Mouse (Mus musculus): ENCODE measurements at regions not wholly inside any gene's neighbourhood (a gene's known extent, or its start where the extent isn't known, plus 50 kb on each side); places are given as distances from the start of the nearest gene placed in this dataset.
"Not testable (repeated sequence)": the region's sequence is repeated elsewhere in the genome, so short reads cannot be mapped to it uniquely, and the experiment has no call there.

- DNase-seq: no peak
Observed at GRCm38 (mm10) chr1:16904690-16905089, 811.6 kb upstream of the 4930444P10Rik start.

- DNase-seq: not testable (repeated sequence)
Observed at GRCm38 (mm10) chr1:16868383-16868782, 775.3 kb upstream of the 4930444P10Rik start.

GRCm38 (mm10) chr1:16867086-16867835, 774.1 kb upstream of the 4930444P10Rik start:
- not testable (repeated sequence) for DNase-seq

- no peak for DNase-seq
Observed at GRCm38 (mm10) chr1:16837111-16837510, 744.0 kb upstream of the 4930444P10Rik start.

GRCm38 (mm10) chr1:16824709-16825108, 731.6 kb upstream of the 4930444P10Rik start:
- DNase-seq: not testable (repeated sequence)

GRCm38 (mm10) chr1:16824057-16824456, 730.9 kb upstream of the 4930444P10Rik start:
- no peak for DNase-seq

- DNase-seq: no peak
Observed at GRCm38 (mm10) chr1:16821186-16821585, 728.1 kb upstream of the 4930444P10Rik start.

- no peak for DNase-seq
Observed at GRCm38 (mm10) chr1:16816572-16816971, 723.4 kb upstream of the 4930444P10Rik start.

GRCm38 (mm10) chr1:16815731-16816130, 722.6 kb upstream of the 4930444P10Rik start:
- no peak for DNase-seq

GRCm38 (mm10) chr1:16809370-16810150, 716.4 kb upstream of the 4930444P10Rik start:
- DNase-seq: peak; percentile 80

GRCm38 (mm10) chr1:16798292-16798691, 705.2 kb upstream of the 4930444P10Rik start:
- peak; percentile 93 for DNase-seq

GRCm38 (mm10) chr1:16796449-16796848, 703.3 kb upstream of the 4930444P10Rik start:
- no peak for DNase-seq

- DNase-seq: no peak
Observed at GRCm38 (mm10) chr1:16790733-16791309, 697.7 kb upstream of the 4930444P10Rik start.

- DNase-seq: no peak
Observed at GRCm38 (mm10) chr1:16779791-16780190, 686.7 kb upstream of the 4930444P10Rik start.

GRCm38 (mm10) chr1:16760951-16761350, 667.8 kb upstream of the 4930444P10Rik start:
- no peak for DNase-seq

Data from heart, adult 11 months (tissue).